23 mouse cellular contexts compared by ENCODE assay signal in genomic region chr5:148873116-148873515, GRCm38 (mm10).
"Had no signal": no experiment of that assay in that cellular context is flagged by ENCODE, and none has a peak within 500 bp of the region (broad histone marks: within the 10 kb centered on the region; RNA-seq: fewer than 3 reads in every experiment).

No protein-coding gene starts in this region.

- ATAC-seq: forebrain, postnatal 0 days; hindbrain, postnatal 0 days; intestine, embryonic 16.5 days had no signal

- H3K4me1 ChIP-seq: heart, embryonic 12.5 days; hindbrain, embryonic 13.5 days; hindbrain, embryonic 15.5 days; kidney, embryonic 15.5 days; limb, embryonic 13.5 days; limb, embryonic 15.5 days had no signal

- H3K9ac ChIP-seq: forebrain, postnatal 0 days; heart, embryonic 12.5 days; hindbrain, embryonic 13.5 days; hindbrain, embryonic 15.5 days; kidney, embryonic 15.5 days; limb, embryonic 13.5 days; limb, embryonic 15.5 days had no signal

- DNase-seq: forebrain, postnatal 0 days; gastrocnemius, postnatal 14 days; gastrocnemius, postnatal 36 days; heart, adult 18-20 months; heart, postnatal 10 days; heart, postnatal 36 days; kidney, adult 11 months; kidney, adult 2 months; kidney, adult 9 months; kidney, postnatal 14 days; kidney, postnatal 36 days; layer of hippocampus, adult 9-11 months; layer of hippocampus, postnatal 36 days; left cerebral cortex, postnatal 4 days had no signal

- H3K9me3 ChIP-seq: heart, embryonic 12.5 days; hindbrain, embryonic 15.5 days; kidney, embryonic 15.5 days; limb, embryonic 13.5 days; limb, embryonic 15.5 days had no signal

- H3K4me2 ChIP-seq: heart, embryonic 12.5 days; hindbrain, embryonic 13.5 days; hindbrain, embryonic 15.5 days; kidney, embryonic 15.5 days; limb, embryonic 13.5 days; limb, embryonic 15.5 days had no signal

- H3K27me3 ChIP-seq: heart, embryonic 12.5 days; hindbrain, embryonic 13.5 days; hindbrain, embryonic 15.5 days; kidney, embryonic 15.5 days; limb, embryonic 13.5 days; limb, embryonic 15.5 days had no signal

- H3K27ac ChIP-seq: hindbrain, embryonic 13.5 days; hindbrain, embryonic 15.5 days; hindbrain, postnatal 0 days; kidney, embryonic 15.5 days; kidney, postnatal 0 days; limb, embryonic 13.5 days; limb, embryonic 15.5 days had no signal

- H3K4me3 ChIP-seq: heart, embryonic 12.5 days; hindbrain, embryonic 13.5 days; hindbrain, embryonic 15.5 days; kidney, embryonic 15.5 days; limb, embryonic 13.5 days; limb, embryonic 15.5 days had no signal
